Mouse (Mus musculus) gonadal fat pad, adult 2 months (tissue): ENCODE measurements around the gene Nt5dc3. TPM values are rescaled to one million over a fixed set of nuclear protein-coding genes. Genes with fewer than 3 reads are reported as not detected.

Experiments used
- DNase-seq: peaks from one replicate; pipeline ENCODE4 v3.0.0-alpha.2; 2012; ENCODE audit warnings: low read depth
- polyA plus RNA-seq: library from polyadenylated mRNA; depleted of rRNA; stranded (reverse); fragments of >200 nt; gene quantifications from 2 replicates; pipeline ENCODE4 v1.2.3, GENCODE M21; 2012; rRNA removed

Gene Nt5dc3
- polyA plus RNA-seq, 1 experiment, result 15.5 TPM

- no peak for DNase-seq
Observed at GRCm38 (mm10) chr10:86880071-86880806, 101.4 kb downstream of the Nt5dc3 start.

DNA sequence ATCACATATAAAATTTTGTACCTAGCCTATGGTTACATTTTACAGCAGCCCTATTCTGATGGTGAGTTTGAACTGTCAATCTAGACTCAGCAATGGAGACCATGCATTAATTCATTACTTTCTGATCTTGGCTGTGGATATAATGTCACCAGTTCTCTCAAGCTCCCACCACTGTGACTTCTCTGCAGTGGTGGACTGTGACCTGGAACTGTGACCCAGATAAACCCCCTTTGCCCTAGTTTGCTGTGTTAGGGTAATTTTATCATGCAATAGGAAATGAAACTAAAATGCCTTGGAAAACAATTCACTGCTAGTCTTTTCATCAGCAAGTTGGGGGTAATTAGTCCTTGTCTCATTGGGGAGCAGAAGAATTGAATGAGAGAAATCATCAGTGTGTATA is 102.6 kb downstream of the Nt5dc3 start:
- DNase-seq, result no peak

DNA sequence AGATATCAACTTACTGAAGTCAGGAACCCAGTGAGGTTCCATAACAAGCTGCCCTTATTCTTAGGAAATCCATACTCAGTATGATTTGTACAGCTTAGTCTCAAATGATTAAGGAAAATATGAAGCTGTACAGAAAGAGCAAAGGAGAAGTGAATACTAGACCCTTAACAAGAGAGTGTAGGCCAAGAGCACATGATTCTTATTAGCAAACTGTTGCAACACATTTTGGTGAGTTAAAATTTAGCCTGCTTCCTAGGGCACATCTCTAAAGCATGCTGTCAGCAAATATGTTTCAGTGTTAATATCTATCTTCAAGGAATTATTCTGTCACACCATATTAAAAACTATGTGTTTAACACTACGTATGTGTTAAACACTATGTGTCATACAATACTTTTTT is 107.6 kb downstream of the Nt5dc3 start:
- no peak for DNase-seq

Other genes with a start within 250 kb of the Nt5dc3 start
- gene Hsp90b1, start 73.5 kb upstream of the Nt5dc3 start, polyA plus RNA-seq, result 119 and 246 TPM in 2 replicates
- 2.0 and 2.1 TPM in 2 replicates for gene Ttc41, start 73.2 kb upstream of the Nt5dc3 start, polyA plus RNA-seq
- gene Gm49358, start 15.0 kb upstream of the Nt5dc3 start, polyA plus RNA-seq, result not detected in 2 replicates
- gene Stab2, start 229.0 kb downstream of the Nt5dc3 start, polyA plus RNA-seq, result 0.53 and 0.80 TPM in 2 replicates